Mouse (Mus musculus) C2C12 (cell line): ENCODE measurements around the gene Pde7b. TPM values are rescaled to one million over a fixed set of nuclear protein-coding genes. Genes with fewer than 3 reads are reported as not detected.

ENCODE experiments used
- H3K27me3 ChIP-seq: one replicate; pipeline ENCODE4 v1.6.1; 2011; ENCODE audit not compliant: control insufficient read depth, insufficient read depth, insufficient read length
- H3K36me3 ChIP-seq: one replicate; pipeline ENCODE4 v1.6.1; 2011; ENCODE audit not compliant: control insufficient read depth, insufficient read depth
- H3K4me3 ChIP-seq: one replicate; pipeline ENCODE4 v1.5.1; 2011; ENCODE audit warnings: mild to moderate bottlenecking, control low read depth; ENCODE audit not compliant: poor library complexity, insufficient read depth, severe bottlenecking
- H3K79me2 ChIP-seq: one replicate; pipeline ENCODE4 v1.6.1; 2011; ENCODE audit not compliant: control insufficient read depth, insufficient read depth
- H3K79me3 ChIP-seq: one replicate; pipeline ENCODE4 v1.6.1; 2011; ENCODE audit warnings: low read depth, control low read depth
- H3ac ChIP-seq: one replicate; pipeline ENCODE3; 2011; ENCODE audit warnings: low read depth; ENCODE audit not compliant: control insufficient read depth, insufficient read length
- CEBPB ChIP-seq: IDR thresholded peaks from one replicate; pipeline ENCODE4 v1.6.1; 2011; ENCODE audit warnings: low read depth, mild to moderate bottlenecking, control low read depth, moderate library complexity
- CTCF ChIP-seq: IDR thresholded peaks from one replicate; pipeline ENCODE4 v1.5.1; 2011; ENCODE audit not compliant: control insufficient read depth, insufficient read depth, insufficient read length
- FOSL1 ChIP-seq: IDR thresholded peaks from one replicate; pipeline ENCODE4 v1.8.0; 2011; ENCODE audit warnings: mild to moderate bottlenecking, low read length; ENCODE audit not compliant: poor library complexity, insufficient read depth, severe bottlenecking
- MAX ChIP-seq: IDR thresholded peaks from one replicate; pipeline ENCODE4 v1.6.1; 2011; ENCODE audit warnings: mild to moderate bottlenecking, control low read depth
- MYOD1 ChIP-seq: IDR thresholded peaks from one replicate; pipeline ENCODE4 v1.6.1; 2011; ENCODE audit warnings: low read depth; ENCODE audit not compliant: control insufficient read depth, insufficient read length
- MYOG ChIP-seq: IDR thresholded peaks from one replicate; pipeline ENCODE4 v1.6.1; 2011; ENCODE audit not compliant: control insufficient read depth, insufficient read length; ENCODE audit errors: extremely low read depth
- USF1 ChIP-seq: IDR thresholded peaks from one replicate; pipeline ENCODE4 v1.6.1; 2011; ENCODE audit warnings: low read depth, mild to moderate bottlenecking, control low read depth, moderate library complexity
- polyA plus RNA-seq: library from polyadenylated mRNA; unstranded; fragments of >200 nt; fragmentation: generic; extraction: Trizol; gene quantifications from one replicate; pipeline ENCODE4 v1.2.1, GENCODE M21; 2012; ENCODE audit warnings: missing spikeins

The Pde7b gene
- polyA plus RNA-seq, 1 experiment: 0.06 TPM

GRCm38 (mm10) chr10:20657316-20658081, 67.4 kb downstream of the Pde7b start:
- Histone ChIP-seq H3K36me3 (no peaks in the 10 kb centered on the region), H3K79me3 (no peaks in the 10 kb centered on the region), H3K4me3 (no peak overlapping the region), H3ac (no peak overlapping the region), H3K27me3 (no peaks in the 10 kb centered on the region), H3K79me2 (no peaks in the 10 kb centered on the region)
- TF ChIP-seq CTCF (no peak), USF1 (no peak), MYOD1 (no peak), CEBPB (no peak), MAX (no peak), MYOG (no peak), FOSL1 (no peak)

GRCm38 (mm10) chr10:20654590-20654989, 70.3 kb downstream of the Pde7b start:
- no peak overlapping the region for H3K4me3 ChIP-seq
- TF ChIP-seq CEBPB: no peak
- no peak for TF ChIP-seq MAX
- no peak for TF ChIP-seq MYOD1
- no peak for TF ChIP-seq FOSL1
- no peaks in the 10 kb centered on the region for H3K27me3 ChIP-seq
- no peaks in the 10 kb centered on the region for H3K36me3 ChIP-seq
- no peaks in the 10 kb centered on the region for H3K79me3 ChIP-seq
- H3ac ChIP-seq: no peak overlapping the region
- no peaks in the 10 kb centered on the region for H3K79me2 ChIP-seq

- no peak overlapping the region for H3ac ChIP-seq
Observed at GRCm38 (mm10) chr10:20654187-20654586, 70.7 kb downstream of the Pde7b start.

GRCm38 (mm10) chr10:20653299-20653698, 71.6 kb downstream of the Pde7b start:
- Histone ChIP-seq H3K4me3 (no peak overlapping the region), H3K79me2 (no peaks in the 10 kb centered on the region), H3K27me3 (no peaks in the 10 kb centered on the region), H3ac (no peak overlapping the region), H3K79me3 (no peaks in the 10 kb centered on the region), H3K36me3 (no peaks in the 10 kb centered on the region)
- TF ChIP-seq USF1: no peak
- no peak for TF ChIP-seq FOSL1
- no peak for TF ChIP-seq CEBPB
- no peak for TF ChIP-seq MYOD1
- TF ChIP-seq CTCF: no peak
- TF ChIP-seq MYOG: no peak
- TF ChIP-seq MAX: no peak

More at GRCm38 (mm10) chr10:20654187-20654586, 70.7 kb downstream of the Pde7b start:
- no peaks in the 10 kb centered on the region for H3K79me3 ChIP-seq
- no peak overlapping the region for H3K4me3 ChIP-seq
- TF ChIP-seq CTCF: no peak
- TF ChIP-seq MYOG: no peak
- no peak for TF ChIP-seq CEBPB
- TF ChIP-seq MAX: no peak
- no peak for TF ChIP-seq FOSL1
- no peak for TF ChIP-seq USF1
- no peak for TF ChIP-seq MYOD1
- H3K27me3 ChIP-seq: no peaks in the 10 kb centered on the region
- no peaks in the 10 kb centered on the region for H3K36me3 ChIP-seq
- H3K79me2 ChIP-seq: no peaks in the 10 kb centered on the region

- Histone ChIP-seq H3K36me3 (no peaks in the 10 kb centered on the region), H3K79me2 (no peaks in the 10 kb centered on the region), H3K4me3 (no peak overlapping the region), H3ac (no peak overlapping the region), H3K79me3 (no peaks in the 10 kb centered on the region), H3K27me3 (no peaks in the 10 kb centered on the region)
- no peak for TF ChIP-seq CTCF
Observed at GRCm38 (mm10) chr10:20636381-20636780, 88.5 kb downstream of the Pde7b start.

GRCm38 (mm10) chr10:20633085-20633415, 91.8 kb downstream of the Pde7b start:
- Histone ChIP-seq H3K36me3 (no peaks in the 10 kb centered on the region), H3K79me2 (no peaks in the 10 kb centered on the region), H3ac (no peak overlapping the region), H3K79me3 (no peaks in the 10 kb centered on the region), H3K27me3 (no peaks in the 10 kb centered on the region), H3K4me3 (no peak overlapping the region)
- TF ChIP-seq USF1 (no peak), CTCF (no peak), MAX (no peak), MYOG (no peak), FOSL1 (no peak), MYOD1 (no peak), CEBPB (no peak)
